Mouse (Mus musculus) telencephalon, adult 2 months (tissue): ENCODE measurements around the gene Setd7.

Experiments
- DNase-seq: peaks from one replicate; pipeline ENCODE4 v3.0.0-alpha.2; 2011; ENCODE audit warnings: low read depth, low spot score

The Setd7 gene

DNA sequence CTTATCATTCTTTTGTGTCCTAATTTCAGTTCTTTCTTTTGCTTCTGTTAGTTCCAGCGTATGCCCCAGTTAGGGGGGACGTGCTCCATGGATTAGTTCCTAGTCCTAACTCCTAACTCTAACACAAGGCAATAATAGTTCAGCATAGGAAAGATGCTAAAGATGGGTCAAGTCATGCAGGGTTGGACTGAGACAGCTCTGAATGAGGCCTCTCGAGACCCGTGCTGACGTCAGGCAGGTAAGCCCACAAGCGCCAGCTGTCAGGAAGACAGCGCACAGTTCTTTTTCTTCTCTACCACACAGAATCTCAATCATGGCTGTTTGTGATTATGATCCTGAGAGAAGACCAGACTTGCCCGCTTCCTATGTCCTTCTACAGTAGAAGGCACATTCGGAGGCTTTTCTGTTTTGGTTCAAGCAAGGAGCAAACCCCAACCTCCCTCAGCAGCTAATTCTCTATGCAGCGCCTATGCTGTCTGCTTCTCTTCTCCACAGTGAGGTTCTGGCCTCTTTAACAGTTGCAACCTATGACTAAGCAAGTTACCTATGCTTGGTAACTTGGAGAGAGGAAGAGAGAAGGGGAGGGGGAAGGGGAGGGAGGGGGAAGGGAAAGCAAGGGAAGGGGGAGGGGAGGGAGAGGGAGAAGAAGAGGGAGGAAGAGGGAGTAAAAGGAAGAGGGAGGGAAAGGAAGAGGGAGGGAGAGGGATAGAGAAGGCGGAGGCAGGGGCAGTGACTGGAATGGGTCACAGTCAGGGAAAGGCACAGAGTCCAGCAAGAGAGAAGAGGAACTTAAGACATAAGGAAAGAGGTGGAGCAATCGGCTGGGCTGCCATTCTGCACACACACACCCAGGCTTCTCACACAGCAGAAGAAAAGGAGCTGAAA is 42.6 kb downstream of the Setd7 start:
- DNase-seq = no peak

DNA sequence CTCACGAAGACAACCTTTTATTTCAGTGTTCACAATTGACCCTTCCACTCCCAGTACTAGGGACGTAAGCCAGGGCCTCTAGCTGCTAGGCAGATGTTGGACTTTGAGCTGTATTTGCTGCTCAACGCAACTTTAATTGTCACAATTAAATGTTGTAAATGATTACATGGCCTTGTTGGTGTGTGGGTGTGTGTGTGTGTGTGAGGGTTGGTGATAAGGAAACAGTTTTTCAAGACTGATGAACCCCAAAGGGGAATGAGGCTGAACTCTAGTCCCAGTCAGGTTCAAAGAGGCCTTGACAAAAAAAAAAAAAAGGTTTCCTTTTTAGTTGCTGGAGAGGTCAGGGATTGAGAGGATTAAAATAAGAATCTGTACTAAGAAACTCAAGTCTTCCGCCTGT is 43.2 kb downstream of the Setd7 start:
- no peak for DNase-seq

DNA sequence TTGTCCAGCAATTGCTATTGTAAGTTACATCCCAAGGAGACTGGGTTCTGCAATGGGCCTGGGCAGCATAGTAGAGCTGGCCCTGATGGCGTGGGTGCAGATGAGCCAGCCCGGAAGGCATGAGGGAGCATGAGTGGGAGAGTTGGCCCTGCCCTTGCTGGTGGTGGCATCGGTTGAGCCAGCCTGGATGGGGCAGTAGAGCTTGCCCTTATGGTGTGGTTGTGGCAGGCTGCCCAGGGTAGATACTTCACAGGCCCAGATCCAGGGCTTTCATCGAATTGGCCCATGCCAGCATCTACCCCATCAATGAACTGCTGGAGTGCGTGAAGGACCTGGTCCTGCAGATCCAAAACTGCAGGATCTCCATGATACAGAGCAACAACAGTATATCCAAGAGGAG is 48.7 kb downstream of the Setd7 start:
- DNase-seq = no peak

DNA sequence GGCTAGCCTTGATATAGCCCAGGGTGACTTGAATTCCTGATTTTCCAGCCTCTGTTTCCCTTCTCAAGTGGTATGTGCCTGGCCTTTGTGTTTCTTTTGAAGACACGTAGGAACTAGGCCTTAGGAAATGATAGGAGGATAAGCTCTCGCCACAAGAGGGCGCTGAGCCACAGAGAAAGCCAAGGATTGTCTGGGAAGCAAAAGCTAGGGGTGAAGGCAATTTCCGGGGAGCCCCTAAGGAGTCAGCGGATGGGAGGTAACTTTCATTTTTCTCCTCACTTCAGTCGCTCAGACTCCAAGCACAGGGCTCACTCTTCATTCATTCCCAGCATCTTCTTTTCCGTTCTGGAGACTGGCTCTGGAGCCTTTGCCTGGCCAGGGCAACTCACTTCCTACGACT is 49.8 kb downstream of the Setd7 start:
- peak; percentile 68 for DNase-seq

DNA sequence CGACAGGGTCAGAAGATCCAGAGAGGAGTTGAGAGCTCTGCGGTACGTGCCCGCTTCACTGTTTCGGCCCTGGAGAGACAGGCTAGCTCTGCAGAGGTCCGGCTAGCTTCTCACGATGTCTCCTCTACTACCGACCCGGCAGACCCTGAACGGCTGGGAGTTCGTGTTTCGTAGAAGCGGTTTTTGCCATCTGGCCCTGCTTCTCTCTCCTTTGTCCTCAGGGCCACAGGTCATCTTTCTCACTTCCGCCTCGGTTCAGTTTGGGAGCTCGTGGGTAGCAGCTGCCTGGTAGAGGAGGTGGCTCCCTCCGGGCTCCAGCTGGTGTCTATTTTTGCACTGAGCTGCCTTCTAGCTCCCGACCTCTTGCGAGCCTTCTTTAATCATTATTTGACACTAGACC is 55.2 kb downstream of the Setd7 start:
- DNase-seq = no peak

DNA sequence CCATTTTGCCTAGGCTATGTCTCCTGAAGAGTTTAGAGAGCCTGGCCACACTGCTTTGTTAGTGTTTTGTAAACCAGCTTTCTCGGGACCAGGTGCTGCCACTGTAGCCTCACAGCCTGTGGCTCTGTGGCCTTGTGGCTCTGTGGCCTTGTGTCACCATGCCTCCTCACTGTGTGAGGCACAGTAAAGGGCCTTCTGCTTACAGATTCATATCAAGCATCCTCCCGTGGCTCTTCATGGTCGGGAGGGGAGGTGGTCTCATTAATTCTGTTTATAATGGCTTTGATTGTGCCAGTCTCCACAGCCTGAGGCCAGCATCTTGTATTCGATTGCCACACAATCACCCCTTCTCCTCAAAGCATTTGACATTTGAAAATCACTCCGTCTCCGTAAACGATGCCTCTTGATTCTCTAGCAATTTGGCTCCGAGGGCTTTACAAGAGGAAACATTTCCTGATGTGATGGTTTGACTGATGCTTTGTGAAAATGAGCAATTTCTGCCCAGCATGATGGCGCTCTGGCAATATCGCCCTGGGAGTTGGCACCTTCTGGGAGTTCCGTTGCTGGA is 56.2 kb downstream of the Setd7 start:
- no peak for DNase-seq

DNA sequence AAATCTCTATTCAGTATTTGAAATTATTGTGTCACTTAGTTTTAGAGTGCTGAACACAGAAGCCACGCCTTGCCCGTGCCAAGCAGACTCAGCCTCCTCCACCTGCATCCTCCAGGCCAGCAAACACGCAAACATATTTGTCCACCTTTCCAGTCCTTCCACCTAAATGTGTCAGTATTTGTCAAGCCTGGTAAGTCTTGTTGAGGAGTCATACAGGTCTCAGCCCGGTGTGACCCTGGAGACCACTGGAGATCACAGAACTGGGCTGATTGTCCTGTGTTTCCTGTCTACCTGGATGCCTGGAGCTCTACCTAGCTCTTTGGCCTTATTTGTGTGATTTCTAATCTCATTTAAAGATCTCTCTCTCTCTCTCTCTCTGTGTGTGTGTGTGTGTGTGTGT is 60.8 kb downstream of the Setd7 start:
- DNase-seq = no peak

DNA sequence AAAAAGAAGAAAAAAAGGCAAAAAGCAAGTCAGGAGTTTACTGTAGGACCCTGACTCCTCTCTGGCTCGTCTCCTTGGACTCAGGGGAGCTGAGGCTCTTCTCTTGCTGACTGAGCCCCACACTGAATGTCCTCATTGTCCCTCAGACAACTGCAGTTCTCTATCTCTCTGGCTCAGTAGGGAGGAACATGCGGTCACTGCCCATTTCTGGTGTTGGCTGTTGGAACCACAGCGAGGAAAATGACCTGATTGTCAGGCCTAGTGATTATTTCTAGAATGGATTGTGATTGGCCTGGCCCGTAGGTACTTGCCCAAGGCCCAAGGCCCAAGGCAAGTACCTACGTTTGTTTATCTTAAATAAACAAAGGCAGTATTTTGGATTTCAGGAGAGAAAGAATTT is 62.0 kb downstream of the Setd7 start:
- DNase-seq = no peak

DNA sequence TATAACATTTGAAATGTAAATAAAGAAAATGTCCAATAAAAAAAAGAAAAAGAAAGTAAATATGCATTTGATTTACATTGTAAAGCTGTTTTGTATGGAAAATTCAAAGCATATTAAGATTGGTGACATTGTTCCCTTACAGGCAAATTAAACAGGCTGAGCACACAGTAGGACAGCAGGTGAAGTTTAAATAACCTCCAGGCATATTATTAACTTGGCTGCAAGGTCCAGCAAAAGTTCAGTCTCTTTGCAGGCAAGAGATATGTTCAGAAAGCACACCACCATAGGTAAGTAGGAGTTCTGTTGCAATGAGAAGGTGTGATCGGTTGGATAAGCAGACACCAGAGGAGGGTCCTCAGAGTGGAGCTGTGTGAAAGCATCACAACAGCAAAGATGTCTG is 62.7 kb downstream of the Setd7 start:
- DNase-seq = no peak

DNA sequence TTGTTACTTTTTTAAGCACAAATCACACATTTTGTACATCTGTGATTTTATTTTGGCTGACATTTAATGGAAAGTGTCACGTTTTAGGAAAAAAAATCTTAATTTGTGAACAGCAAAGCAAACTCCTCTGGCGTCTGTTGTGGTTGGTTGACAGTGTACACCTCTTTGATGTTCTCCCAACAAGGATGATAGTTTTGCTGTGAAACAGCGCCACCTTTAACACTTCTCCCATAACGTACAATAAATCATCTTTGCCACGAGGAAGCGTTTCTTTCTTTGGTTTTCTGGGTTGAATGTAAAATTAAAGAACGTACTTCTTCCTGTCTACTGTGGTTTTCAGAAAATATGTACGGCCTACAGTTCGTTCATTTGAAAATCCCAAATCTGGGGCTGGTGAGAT is 65.0 kb downstream of the Setd7 start:
- DNase-seq = no peak

DNA sequence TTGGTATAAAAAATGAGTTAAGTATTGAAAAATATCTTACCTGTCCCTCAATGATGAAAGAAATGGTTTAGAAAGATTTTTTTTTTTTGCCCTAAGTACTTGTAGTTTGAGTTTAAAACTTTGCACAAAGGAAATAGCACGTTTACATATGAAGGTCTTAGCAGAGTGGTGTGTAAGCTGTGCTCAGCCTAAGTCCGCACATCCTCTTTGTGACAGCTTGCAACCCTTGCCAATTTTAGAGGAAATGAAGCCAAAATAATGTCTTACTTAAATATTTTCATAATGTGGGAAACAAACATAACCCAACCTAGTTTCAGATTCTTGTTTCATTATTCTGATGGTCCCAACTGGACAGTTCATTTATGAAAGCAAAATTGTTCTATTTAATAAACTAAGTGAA is 66.2 kb downstream of the Setd7 start:
- DNase-seq = no peak

DNA sequence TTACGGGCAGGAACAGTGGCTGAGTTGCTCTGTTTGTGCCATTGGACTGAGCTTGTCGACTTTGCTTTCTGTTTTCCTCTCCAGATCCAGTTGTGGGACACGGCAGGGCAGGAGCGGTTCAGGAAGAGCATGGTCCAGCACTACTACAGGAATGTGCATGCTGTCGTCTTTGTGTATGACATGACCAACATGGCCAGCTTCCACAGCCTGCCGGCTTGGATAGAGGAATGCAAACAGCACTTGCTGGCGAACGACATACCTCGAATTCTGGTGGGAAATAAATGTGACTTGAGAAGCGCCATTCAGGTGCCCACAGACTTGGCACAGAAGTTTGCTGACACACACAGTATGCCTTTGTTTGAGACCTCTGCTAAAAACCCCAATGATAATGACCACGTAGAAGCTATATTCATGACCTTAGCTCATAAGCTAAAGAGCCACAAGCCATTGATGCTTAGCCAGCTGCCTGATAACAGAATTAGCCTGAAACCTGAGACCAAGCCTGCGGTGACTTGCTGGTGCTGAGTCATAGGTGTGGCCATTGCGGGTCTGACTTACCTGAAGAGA is 67.3 kb downstream of the Setd7 start:
- DNase-seq = no peak

DNA sequence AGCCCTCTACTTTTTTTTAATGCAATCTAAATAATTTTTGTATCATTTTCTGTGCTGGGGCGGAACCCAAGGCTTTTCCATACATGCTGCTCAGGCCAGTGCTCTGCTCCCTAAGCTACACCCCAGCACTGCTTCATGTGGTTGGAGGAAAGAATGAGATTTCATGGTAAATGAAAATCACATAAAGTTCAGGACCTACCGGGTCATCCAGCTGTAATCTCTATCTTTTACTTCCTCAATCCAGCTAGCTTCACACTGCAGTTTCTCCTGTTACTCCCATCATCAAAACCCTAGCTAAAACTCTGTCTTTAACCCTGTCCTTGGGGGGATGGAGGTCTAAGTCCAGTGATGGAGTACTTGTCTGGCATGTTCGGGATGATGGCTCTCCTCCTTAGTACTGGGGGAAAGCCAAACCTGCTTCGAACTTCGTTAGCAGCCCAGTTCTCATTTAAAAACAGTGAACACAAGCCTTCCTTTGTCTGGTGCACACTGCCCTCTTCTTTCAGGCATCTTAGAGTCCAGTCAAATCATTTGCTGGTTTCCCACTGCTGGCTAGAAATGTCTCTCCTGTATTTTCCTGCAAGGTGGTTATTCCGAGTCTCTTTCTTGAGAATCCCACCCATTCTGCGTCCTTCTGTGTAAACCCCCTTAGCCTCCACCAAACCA is 70.5 kb downstream of the Setd7 start:
- no peak for DNase-seq

DNA sequence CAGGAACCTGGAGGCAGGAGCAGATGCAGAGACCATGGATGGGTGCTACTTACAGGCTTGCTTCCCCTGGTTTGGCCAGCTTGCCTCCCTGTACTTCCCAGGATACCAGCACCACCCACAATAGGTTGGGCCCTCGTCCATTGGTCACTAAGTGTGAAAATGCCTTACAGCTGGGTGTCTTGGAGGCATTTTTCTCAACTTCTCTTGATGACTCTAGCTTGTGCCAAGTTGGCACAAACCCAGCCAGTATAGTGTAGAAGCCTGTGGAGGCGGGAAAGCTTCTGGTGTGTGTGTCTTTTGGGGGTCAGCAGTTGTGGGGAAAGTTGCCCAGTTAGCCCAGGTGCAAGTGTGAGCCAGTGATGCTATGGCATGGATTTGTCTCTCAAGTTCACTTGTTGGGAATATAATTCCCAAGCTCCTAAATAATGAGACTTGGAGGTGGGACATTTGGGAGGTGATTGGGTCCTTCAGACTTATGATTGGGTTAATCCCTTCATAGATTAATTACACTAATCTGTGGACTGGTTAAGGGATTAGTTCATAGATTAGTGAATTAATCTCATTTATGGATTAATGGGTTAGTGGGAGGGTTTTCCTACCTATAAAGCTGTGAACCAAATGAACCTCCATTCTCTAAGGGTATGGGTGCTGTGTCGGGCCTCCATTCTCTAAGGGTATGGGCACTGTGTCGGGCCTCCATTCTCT is 74.0 kb downstream of the Setd7 start:
- DNase-seq = no peak

DNA sequence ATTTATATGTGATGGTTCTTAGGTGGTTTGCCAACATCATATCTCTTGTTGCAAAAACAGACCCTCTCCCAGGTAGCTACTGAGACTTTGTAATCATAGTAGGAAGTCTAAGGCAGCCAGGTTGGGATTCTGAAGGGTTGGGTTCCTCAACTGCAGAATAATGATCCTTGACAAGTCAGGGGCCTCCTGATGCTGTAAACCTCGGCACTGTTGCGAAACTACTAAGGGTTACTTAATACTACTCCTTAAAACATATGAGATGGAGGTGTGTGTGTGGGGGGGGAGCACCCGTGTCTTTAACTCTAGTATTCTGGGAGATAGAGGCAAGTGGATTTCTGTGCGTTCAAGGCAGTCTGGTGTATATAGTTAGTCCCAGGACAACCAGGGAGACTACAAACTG is 75.3 kb downstream of the Setd7 start:
- DNase-seq = no peak

DNA sequence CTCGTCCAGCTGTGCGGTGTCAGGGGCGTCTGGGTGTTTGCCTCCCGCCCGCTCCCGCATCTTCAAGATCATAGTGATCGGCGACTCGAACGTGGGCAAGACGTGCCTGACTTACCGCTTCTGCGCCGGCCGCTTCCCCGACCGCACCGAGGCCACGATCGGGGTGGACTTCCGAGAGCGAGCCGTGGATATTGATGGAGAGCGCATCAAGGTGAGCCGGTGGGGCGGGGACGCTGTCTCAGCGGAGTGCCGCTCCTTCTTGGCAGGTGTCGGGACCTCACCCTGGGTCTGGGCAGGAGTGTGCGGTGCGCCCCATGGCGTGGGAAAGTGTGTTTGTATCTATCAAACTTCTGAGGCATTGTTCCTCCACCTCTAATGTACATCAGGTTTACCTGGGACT is 76.3 kb downstream of the Setd7 start:
- no peak for DNase-seq

DNA sequence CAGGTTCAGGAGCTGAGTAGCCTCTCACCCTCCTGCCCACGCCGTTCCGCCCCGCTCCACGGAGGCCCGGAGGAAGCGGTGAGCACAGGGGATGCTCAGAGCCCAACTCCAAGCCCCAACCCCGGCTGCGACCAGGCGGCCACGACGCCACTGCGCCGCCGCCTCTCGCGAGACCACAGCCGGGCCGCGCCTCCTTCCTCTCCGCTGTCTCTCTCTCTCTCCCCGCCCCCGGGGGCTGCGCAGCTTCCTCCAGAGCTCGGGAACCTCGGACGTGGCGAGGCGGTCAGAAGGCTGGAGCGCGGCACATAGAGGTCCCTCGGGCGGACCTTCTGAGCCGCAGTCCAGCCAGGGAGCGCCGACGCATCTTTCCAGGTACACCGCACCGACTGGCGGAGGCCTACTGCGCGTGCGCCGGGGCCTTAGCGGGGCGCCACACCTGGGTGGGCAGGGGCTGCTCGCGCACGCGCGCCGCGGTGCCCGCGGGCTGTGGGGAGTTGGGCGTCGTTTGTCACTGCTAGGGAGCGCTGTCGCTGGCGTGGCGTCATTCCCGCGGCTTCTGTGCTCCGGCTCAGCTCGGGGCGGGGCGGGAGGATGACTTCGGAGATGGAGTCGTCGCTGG is 76.8 kb downstream of the Setd7 start, which contains the start of gene Rab33b:
Gene Rab33b (plus strand): TSS at position 180 of the 619 bp plus-strand sequence.
- DNase-seq = peak; percentile 95

DNA sequence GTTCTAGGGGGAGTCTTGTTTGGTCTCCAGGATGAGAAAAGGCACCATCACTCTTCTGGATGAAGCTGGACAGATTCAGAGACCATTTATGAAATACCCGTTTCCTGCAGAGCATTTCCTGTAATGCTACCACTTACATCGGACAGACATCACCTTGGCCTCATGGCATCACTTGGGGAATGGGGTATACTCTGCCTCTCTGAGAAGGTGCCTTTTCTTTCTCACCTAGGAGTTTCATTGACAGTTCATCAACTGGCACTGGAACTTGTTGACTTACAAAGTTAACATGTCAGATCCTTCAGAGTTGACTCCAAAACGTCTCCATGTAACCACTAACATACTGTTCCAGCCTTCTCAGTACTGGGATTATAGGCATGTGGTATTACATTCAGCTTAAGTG is 77.9 kb downstream of the Setd7 start:
- no peak for DNase-seq

DNA sequence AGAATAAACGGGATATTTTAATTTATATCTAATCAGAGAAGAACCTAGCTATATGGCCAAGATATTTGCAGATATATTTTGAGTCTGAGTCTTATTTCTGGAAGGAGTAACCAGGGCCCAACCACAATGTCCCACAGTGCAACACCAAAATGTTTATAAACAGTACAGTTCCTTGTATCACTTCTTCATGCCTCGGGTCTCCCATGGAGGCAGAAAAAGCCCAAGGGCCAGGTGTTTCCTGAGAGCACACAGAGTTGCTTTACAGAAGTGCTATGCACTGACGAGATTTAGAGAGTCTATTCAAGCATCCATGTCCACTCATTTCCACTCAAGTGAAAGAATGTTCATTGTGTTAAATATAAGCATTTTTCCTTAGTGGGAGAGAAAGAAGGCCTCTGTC is 78.8 kb downstream of the Setd7 start:
- no peak for DNase-seq

DNA sequence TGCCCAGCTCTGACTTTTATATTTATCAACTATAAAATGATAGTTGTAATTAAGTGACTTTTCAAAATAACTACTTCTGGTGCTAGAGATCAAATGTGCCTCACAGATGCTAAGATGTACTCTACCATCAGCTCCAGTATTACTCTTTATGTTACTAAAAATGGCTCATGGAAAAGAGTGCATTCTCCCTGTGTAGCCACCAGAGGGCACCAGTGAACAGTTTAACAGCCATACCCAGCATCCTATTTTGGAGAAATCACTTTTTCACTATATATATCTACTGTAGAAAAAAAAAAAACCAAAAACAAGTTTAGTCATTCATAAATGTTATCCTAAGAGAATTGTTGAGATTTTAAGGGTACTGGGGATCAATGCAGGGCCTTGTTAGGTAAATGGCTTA is 79.6 kb downstream of the Setd7 start:
- no peak for DNase-seq

DNA sequence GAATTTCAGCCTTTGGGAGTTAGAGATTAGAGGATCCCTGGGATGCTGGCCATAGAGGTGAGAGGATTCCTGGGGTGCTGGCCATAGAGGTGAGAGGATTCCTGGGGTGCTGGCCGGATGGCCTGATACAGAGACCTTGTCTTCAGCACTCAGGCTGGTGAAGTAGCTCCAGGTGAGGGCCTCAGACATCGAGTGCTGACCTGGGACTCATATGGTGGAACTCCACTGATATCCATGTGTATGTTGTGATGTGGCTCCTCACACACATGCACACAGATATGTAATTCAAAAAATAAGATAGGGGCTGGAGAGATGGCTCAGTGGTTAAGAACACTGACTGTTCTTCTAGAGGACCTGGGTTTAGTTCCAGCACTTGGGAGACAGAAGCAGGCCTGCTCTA is 80.8 kb downstream of the Setd7 start:
- no peak for DNase-seq
